ENCODE assay signal across 9 mouse cellular contexts in genomic region chr5:112596729-112597128, GRCm38 (mm10).
DNase-seq lines count a peak whose midpoint lies in the region.
"Had no signal": no experiment of that assay in that cellular context is flagged by ENCODE, and none has a peak within 500 bp of the region (broad histone marks: within the 10 kb centered on the region; RNA-seq: fewer than 3 reads in every experiment).

No protein-coding gene starts in this region.

- peak; percentile 59 for DNase-seq in cerebellum, adult 11-12 months
- no peak for DNase-seq in cerebellum, adult 8-10 months
- DNase-seq in cerebellum, postnatal 10 days = peak; percentile 60
- DNase-seq in cerebellum, postnatal 4 days (ENCODE audit: low spot score in 2 of 2) = no peak
- peak; percentile 34 for DNase-seq in 3134 (ENCODE audit: extremely low read depth, insufficient read length, low spot score)
- DNase-seq in adipocyte (ENCODE audit: low spot score) = peak; percentile 3
- no peak for DNase-seq in right cerebral cortex, postnatal 14 days
- DNase-seq: heart, postnatal 14 days; kidney, adult 11 months had no signal

Comparison
In these comparisons a context has a peak if more than half of its experiments do, and no peak if none do; other contexts are left out.
1. DNase-seq: peak in cerebellum, adult 11-12 months (single experiment), cerebellum, postnatal 10 days (2 of 2), 3134 (single experiment) and adipocyte (single experiment); none in cerebellum, adult 8-10 months (single experiment), cerebellum, postnatal 4 days (0 of 2) and right cerebral cortex, postnatal 14 days (single experiment).